8 mouse cellular contexts compared by ENCODE assay signal in the genomic region with DNA sequence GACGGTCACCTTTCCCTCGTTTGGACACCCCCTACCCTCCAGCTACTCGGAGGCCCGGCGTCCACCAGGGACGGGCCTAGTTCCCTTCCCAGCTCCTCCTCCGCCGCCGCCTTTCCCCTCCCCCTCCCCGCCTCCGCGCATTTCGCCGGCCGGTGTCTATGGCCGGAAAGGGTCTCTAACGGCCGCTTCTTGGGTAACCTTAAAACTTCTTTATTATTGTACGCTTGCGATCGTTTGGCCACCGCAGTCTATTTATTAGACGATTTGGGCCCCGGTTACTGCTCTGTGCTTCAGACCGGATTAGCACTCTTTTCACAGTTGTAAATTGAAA. TPM values are rescaled to one million over a fixed set of nuclear protein-coding genes. Genes with fewer than 3 reads are reported as not detected.
DNase-seq lines count a peak whose midpoint lies in the region; ATAC-seq and TF ChIP-seq lines count a peak whose summit lies in the region.

No protein-coding gene starts in this region.

- peak overlapping the region; percentile 72 for H3K4me3 ChIP-seq in kidney, adult 2 months (ENCODE audit: insufficient read depth, low read depth, low read length)

- no peak for TF ChIP-seq CTCF in kidney, adult 2 months (conservative IDR thresholded peaks at IDR 0.05; ENCODE audit: insufficient read depth, insufficient read length, low read depth, low read length)

- DNase-seq in frontal cortex, postnatal 10 days (ENCODE audit: low spot score in 2 of 2), result peak; percentile 48 to 69
- peak; percentile 85 for DNase-seq in embryo, embryonic 10.5 days (ENCODE audit: low spot score)
- peak; percentile 75 to 86 for DNase-seq in gastrocnemius, postnatal 4 days (ENCODE audit: low spot score in 2 of 2)
- peak; percentile 86 for DNase-seq in kidney, adult 2 months
- peak; percentile 91 for DNase-seq in liver
- peak; percentile 69 for DNase-seq in splenic B cell, adult 2 months (ENCODE audit: low read depth, low spot score)

- WGBS in kidney, adult 2 months, result under 1% methylated on average over 25 of the region's 25 CpGs

- no peak for ATAC-seq in frontal cortex, adult (ENCODE audit: low TSS enrichment)
- ATAC-seq in monocyte, adult 5-6 weeks (replicated peaks; ENCODE audit: insufficient number of reproducible peaks, low FRiP score, low TSS enrichment, poor library complexity, severe bottlenecking), result peak; percentile 34; the same call in 1 of the 2 replicates

- TF ChIP-seq POLR2A in kidney, adult 2 months (IDR thresholded peaks at IDR 0.05; ENCODE audit: low read depth, low read length), result peak; percentile 9

- no peaks in the 10 kb centered on the region for H3K27me3 ChIP-seq in kidney, adult 2 months (replicated peaks; ENCODE audit: control insufficient read depth, insufficient read depth, low read length)
- no peaks in the 10 kb centered on the region for H3K27me3 ChIP-seq in splenic B cell, adult 2 months (ENCODE audit: control insufficient read depth, insufficient read depth, low read length, poor library complexity, severe bottlenecking)

- peak overlapping the region; percentile 92 for H3K27ac ChIP-seq in kidney, adult 2 months (ENCODE audit: insufficient read depth, low read depth, low read length)

- H3K4me1 ChIP-seq in kidney, adult 2 months (ENCODE audit: control insufficient read depth, insufficient read depth, low read length), result peaks cover 6% of the 10 kb centered on the region; the same call in 1 of the 2 replicates

- no peaks in the 10 kb centered on the region; the same call in 1 of the 2 replicates for H3K36me3 ChIP-seq in kidney, adult 2 months (ENCODE audit: control insufficient read depth, insufficient read depth, low read length)
- H3K36me3 ChIP-seq in splenic B cell, adult 2 months (ENCODE audit: control insufficient read depth, insufficient read depth, low read length, poor library complexity, severe bottlenecking), result peaks cover 10% of the 10 kb centered on the region

RNA-seq across cellular contexts. Expression of gene Son, which starts 0.9 kb away (rescaled TPM):
- 100 to 1,000 TPM; 169 to 203 TPM for total RNA-seq in gastrocnemius, postnatal 4 days (2021)
- 78.0 and 81.9 TPM in 2 replicates for polyA plus RNA-seq in kidney, adult 2 months (2012; rRNA removed)
- 374 to 473 TPM (median 406 TPM) in 3 replicates for total RNA-seq in monocyte, adult 5-6 weeks (2017)

RNA-seq across cellular contexts. Expression of gene Gart, which starts 1.4 kb away (rescaled TPM):
- 10 to 100 TPM; 73.3 to 83.7 TPM for total RNA-seq in gastrocnemius, postnatal 4 days (2021)
- polyA plus RNA-seq in kidney, adult 2 months (2012; rRNA removed), result 30.3 and 39.4 TPM in 2 replicates
- total RNA-seq in monocyte, adult 5-6 weeks (2017), result 45.6 to 47.6 TPM (median 47.0 TPM) in 3 replicates

RNA-seq across cellular contexts. Expression of gene Dnajc28, which starts 29.4 kb away (rescaled TPM):
- total RNA-seq in gastrocnemius, postnatal 4 days (2021), result 1 to 10 TPM; 2.9 to 3.9 TPM
- 3.9 and 5.9 TPM in 2 replicates for polyA plus RNA-seq in kidney, adult 2 months (2012; rRNA removed)
- 1.1 to 3.1 TPM (median 1.6 TPM) in 3 replicates for total RNA-seq in monocyte, adult 5-6 weeks (2017)

RNA-seq across cellular contexts. Expression of gene Donson, which starts 40.4 kb away (rescaled TPM):
- total RNA-seq in gastrocnemius, postnatal 4 days (2021), result 1 to 10 TPM; 6.9 to 9.6 TPM
- 2.3 and 2.5 TPM in 2 replicates for polyA plus RNA-seq in kidney, adult 2 months (2012; rRNA removed)
- total RNA-seq in monocyte, adult 5-6 weeks (2017), result 44.3 to 63.9 TPM (median 50.9 TPM) in 3 replicates

RNA-seq across cellular contexts. Expression of gene Tmem50b, which starts 50.6 kb away (rescaled TPM):
- total RNA-seq in gastrocnemius, postnatal 4 days (2021), result 10 to 100 TPM; 12.3 to 12.8 TPM
- 39.2 and 40.7 TPM in 2 replicates for polyA plus RNA-seq in kidney, adult 2 months (2012; rRNA removed)
- 44.6 to 80.4 TPM (median 63.0 TPM) in 3 replicates for total RNA-seq in monocyte, adult 5-6 weeks (2017)
